Mouse (Mus musculus): ENCODE data around the gene Tnpo1.

DNA sequence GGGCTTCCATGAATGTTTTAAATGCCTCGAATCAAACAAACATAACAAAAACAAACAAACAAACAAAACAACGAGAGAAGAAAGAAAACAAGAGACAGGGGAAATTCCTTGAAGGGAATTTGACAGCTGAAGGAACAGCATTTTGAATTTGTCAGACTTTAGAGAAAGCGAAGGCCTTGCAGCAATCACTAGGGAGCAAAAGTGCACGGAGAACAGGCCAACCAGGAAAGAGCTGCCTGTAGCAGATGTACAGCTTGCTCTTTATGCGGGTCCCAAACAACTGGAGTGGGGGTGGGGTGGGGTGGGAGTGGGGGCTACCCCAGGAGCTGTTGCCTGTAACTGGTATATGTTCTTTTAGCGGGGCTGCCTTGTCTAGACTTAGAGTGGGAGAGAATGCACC, 16.2 kb upstream of the Tnpo1 start:
- TF ChIP-seq MYOD1 (IDR thresholded peaks at IDR 0.05; ENCODE audit: control insufficient read depth in 1 of 3, insufficient read length in 2 of 3, low read depth in 2 of 3) (no peak), POLR2A (IDR thresholded peaks at IDR 0.05; ENCODE audit: insufficient read length, low read depth) (no peak), E2F4 (IDR thresholded peaks at IDR 0.05; ENCODE audit: insufficient read depth) (no peak), CEBPB (IDR thresholded peaks at IDR 0.05; ENCODE audit: insufficient read depth, poor library complexity, severe bottlenecking) (no peak), TCF12 (IDR thresholded peaks at IDR 0.05; ENCODE audit: insufficient read depth, poor library complexity, severe bottlenecking) (no peak), POLR2AphosphoS2 (IDR thresholded peaks at IDR 0.05; ENCODE audit: insufficient read length, low read depth) (no peak), MYOG (IDR thresholded peaks at IDR 0.05; ENCODE audit: control insufficient read depth in 1 of 3, insufficient read depth in 1 of 3, insufficient read length in 2 of 3, low read depth in 2 of 3) (no peak)

All from myocyte (in vitro differentiated cells).